Mouse (Mus musculus): ENCODE measurements at regions not wholly inside any gene's neighbourhood (a gene's known extent, or its start where the extent isn't known, plus 50 kb on each side); places are given as distances from the start of the nearest gene placed in this dataset.
A peak's percentile ranks its signal among the peaks of the same experiment; 100 is the strongest.
"Not testable (repeated sequence)": the region's sequence is repeated elsewhere in the genome, so short reads cannot be mapped to it uniquely, and the experiment has no call there.

- DNase-seq, result no peak
These were observed 199.4 kb downstream of the Antxr2 start for GRCm38 (mm10) chr5:97831421-97831820.

GRCm38 (mm10) chr5:97817485-97817884, 213.4 kb downstream of the Antxr2 start:
- no peak for DNase-seq

DNA sequence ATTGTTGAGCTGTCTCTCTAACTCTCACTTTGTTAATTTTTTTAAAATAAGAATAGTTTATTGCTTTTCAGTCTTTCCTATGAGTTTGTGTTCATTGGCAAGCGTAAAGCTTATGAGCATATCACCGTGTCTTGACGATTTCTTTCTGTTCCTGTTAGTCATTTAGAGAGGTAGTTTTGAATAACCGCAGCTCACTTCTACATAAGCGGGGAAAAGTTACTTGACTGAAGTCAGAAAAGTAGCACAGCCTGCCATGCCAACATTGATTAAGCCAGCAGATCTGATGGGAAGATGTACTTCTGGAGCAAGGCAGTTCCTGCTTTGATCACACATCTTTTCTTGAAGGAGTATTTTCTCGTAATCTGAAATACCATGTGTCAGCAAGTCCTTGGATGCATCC, 215.5 kb downstream of the Antxr2 start:
- no peak for DNase-seq

DNA sequence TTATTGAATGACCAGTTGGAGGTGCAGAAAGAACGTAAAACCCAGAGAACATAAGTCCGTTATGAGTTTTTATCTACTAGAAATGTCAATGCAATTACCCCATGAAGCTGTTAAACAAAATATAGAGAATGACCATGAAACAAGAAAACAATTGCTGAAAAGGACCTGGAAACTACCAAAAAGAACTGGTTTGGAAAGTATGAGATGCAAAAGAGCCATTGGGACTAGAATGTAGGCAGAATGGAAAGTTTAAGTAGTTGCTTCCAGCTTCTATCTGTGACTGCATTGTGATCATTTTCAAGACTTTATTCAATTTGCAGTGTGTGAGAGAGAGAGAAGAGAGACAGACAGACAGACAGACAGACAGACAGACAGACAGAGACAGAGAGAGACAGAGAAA, 216.1 kb downstream of the Antxr2 start:
- DNase-seq, result no peak

GRCm38 (mm10) chr5:97812611-97813350, 218.1 kb downstream of the Antxr2 start:
- no peak for DNase-seq

DNA sequence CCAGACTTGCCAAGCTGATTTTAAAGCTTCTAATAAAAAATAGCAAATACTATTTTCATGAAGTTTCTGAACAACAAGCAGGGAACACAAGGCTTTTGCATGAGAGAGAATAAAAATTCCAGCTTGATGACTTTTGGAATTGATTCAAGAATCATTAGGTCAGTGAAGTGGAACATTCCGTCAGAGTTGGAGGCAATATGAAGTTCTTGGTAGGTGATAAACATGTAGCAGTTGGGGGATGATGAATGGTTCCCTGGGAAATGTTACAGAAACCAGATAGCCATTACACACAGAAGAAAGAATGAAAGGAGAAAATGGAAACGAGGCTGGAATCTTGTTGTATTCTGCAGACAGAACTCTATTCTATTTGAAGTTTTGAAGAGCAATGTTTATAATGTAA, 221.8 kb downstream of the Antxr2 start:
- no peak for DNase-seq

DNA sequence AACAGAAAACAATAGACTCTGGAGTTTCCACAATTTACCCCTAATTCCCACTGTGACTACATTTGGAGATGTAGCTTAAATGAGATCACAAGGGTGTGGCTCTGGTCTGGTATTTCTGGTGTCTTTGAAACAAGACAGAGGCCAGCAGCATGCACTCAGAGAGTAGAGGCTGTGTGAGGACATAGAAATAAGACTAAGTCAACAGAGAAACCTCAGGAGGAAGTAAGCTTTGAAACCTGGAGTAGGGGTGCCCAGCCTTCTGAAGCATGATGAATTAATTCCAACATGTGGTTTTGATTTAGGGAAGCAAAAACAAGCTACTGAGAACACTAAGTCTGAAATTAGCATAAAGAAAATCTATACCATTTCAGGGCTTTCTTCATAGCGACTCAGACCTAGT, 223.7 kb downstream of the Antxr2 start:
- DNase-seq, result no peak

DNA sequence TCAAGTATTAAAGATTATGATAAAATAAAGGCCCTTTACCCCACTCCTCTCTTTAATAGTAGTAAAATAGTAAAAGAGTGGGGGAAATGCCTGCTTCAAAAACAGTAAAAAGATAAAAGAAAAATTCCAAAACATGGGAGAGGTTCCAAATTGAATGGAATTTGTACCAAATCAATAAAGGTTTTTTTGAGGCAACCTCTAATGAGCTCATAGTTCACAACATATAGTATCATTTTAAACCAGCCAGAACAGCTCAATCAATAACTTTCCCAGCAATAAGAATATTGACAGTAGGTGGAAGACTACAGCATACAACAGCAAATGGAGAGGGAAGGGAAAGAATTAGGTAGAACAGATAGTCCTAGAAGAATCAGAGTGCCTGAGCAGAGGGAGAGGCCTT, 224.1 kb downstream of the Antxr2 start:
- DNase-seq, result no peak

- no peak for DNase-seq
These were observed 230.8 kb downstream of the Antxr2 start for GRCm38 (mm10) chr5:97800017-97800416.

DNA sequence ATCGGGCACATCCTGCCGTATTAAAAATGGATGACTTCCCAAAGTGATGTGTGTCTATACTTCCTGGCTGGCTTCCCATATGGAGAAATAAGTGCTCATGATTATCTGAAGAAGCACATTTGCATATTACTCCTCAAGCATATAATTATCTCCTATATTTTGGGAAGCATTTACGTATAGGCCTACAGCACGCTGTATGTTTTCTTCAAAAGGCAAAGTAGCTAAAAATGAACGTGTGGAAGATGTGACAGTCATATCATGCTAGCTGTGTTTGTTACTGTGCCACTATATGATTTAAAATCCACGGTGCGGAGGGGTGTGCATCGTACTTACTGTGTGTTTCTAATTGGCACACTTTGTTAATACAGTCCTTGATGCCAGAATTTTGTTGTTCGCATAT, 242.7 kb downstream of the Antxr2 start:
- DNase-seq, result no peak

GRCm38 (mm10) chr5:97787001-97787400, 243.8 kb downstream of the Antxr2 start:
- no peak for DNase-seq

DNA sequence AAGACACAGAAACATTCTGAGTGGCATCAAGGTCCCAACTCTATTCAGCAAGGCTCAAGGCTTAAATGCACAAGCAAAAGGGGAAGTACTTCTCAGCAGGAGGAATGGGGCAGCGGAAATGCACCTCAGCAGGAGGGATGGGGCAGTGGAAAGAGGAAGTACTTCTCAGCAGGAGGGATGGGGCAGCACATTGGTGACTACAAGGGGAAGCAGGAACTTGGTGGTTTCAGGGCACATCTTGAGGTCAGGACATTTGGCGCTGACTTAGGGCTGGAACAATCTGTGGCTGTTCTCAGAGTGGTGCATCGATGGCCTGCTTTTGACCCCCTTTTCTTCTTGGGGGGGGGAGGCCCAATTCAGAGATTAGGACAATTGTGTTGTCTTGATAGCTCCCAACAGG, 255.7 kb downstream of the Antxr2 start:
- not testable (repeated sequence) for DNase-seq

GRCm38 (mm10) chr5:97773451-97773850, 257.4 kb downstream of the Antxr2 start:
- DNase-seq, result not testable (repeated sequence)

DNA sequence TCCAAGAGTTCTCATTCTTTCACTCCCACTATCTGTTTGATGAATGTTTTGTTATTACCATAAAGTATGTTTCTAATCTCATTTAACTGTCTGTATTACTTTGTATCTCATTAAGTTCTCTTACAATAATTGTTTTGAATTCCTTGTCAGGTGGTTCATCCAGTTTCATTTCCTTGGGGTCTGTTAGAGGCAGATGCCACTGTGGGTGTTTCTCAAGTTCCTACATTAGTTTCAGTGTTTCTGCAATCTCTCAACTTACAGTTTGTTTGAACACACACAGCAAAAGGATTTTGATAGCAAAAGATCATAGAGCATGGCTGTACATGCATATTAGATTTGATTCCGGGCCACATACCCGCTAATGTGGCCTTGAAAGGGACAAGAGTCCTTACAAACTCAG, 280.5 kb upstream of the Gk2 start:
- no peak for DNase-seq

DNA sequence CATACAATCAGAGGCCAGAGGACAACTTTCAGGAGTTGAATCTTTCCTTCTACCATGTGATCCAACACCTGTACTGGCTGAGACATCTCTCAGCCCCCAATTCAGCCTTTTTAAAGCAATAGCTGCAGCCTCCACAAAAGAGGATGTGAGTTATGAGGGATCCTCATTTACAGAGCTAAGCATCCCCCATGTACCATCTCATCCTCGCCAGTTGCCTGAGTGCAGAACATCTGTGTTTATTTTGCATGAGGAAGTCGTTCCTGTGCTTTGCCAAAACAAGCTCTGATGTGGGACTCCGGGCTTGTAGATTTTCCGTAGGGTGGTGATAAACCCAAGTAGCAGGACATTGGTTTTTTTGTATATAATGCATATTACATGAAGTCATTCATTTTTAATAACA, 274.1 kb upstream of the Gk2 start:
- DNase-seq, result peak; percentile 13

DNA sequence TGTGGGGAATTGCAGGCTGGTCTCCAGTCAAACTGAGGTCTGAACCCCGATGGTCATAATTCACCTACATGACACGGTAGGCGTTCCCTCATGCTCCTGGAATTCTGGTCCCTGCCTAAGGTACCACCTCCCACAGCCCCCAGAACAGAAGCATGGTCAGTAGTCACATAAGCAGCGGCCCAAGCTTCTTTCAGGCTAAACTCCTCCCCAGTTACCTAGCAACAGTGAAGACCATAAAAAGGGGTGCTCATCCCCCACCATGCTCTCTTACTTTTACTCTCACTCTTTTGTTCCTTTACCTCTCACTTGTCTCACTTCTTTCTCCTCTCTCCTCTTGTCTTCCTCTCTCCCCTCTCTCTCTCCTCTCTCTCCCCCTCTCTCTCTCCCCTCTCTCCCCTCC, 262.5 kb upstream of the Gk2 start:
- not testable (repeated sequence) for DNase-seq

GRCm38 (mm10) chr5:97705270-97705669, 248.4 kb upstream of the Gk2 start:
- no peak for DNase-seq

GRCm38 (mm10) chr5:97700507-97700906, 243.7 kb upstream of the Gk2 start:
- DNase-seq, result no peak

DNA sequence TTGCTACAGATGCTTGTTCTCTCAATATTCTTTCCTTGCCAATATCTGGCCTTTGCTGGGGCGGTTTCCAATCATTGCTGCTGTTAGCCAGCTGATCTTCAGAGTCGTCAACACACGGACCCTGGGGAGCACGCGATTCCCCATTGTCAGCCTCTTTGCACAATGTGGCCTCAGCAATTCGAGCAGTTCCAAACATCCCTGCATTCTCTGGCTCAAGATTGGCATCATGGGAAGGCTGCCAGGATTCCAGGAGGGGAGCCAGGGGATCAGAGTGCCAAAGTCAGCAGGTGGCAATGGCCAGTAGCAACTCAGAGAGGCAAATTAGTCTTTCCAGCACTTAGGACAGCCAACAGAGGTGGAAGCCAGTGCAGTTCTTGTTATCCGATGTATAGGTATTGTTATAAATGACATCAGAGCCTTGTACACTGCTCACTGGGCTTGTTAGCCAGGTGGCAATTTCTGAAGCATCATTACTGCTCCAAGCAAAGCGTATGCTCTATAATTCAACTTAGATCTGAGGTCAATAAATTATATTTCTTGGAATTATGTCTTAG, 240.8 kb upstream of the Gk2 start:
- peak; percentile 78 for DNase-seq

GRCm38 (mm10) chr5:97693333-97693940, 236.6 kb upstream of the Gk2 start:
- no peak for DNase-seq

DNA sequence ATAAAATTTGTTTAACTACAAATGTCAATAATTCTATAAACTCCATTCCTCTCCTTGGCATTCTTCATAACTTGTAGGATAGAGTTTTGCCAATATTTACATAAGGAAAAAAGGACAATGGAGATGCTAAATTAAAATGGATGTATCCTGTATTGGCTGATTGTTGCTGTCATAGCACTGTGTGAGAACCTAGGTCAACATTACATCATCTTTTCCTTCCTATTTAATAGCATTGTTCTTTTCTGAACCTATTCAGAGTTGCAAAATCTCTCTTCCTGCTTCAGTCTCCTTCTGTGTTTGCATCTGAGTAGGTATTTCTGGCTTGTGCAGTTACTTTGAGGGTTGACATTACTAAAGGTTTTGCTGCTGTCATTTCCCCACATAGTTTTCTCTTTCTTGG, 228.6 kb upstream of the Gk2 start:
- no peak for DNase-seq

- DNase-seq, result peak; percentile 16
These were observed 227.9 kb upstream of the Gk2 start for GRCm38 (mm10) chr5:97684592-97685258.

- DNase-seq, result no peak
These were observed 212.9 kb upstream of the Gk2 start for GRCm38 (mm10) chr5:97669726-97670125.

Data from lung, postnatal 10 days (tissue).